Mouse (Mus musculus): ENCODE data around the gene Prkag1.

DNA sequence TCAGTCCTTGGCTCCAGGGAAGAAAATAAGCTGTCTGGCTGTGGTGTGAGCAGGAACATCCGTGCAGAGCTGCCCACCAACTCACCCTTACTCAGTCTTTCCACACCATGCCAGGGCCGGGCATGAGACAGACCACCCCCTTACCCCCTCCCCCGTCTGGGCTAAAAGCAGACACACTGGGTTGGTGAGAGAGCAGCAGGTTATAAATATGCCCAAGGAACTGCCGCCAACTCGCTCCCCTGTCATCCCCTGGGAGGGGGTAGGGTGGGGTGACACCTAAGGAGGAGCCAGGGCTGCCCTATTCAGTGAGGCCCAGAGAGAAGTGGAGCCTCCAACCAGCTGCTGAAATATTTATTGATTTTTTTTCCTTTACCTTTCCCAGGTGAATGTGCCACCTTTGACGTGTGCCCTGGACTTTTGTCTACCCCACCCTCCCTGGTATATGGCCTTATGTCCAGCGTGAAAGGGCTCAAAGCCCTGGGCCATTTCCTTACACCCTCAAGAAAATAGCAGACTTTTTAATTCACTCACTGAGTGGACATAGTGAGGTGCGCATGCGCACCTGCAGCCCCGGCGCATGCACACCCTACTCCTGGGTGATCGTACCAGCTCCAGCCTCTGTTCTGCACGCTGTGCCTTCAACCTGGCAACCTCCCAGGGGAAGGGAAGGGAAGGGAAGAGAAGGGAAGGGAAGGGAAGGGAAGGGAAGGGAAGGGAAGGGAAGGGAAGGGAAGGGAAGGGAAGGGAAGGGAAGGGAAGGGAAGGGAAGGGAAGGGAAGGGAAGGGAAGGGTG is 34.3 kb downstream of the Prkag1 start:
- no peak for TF ChIP-seq CTCF (IDR thresholded peaks at IDR 0.05; ENCODE audit: low read depth, low read length)
- TF ChIP-seq EP300 (IDR thresholded peaks at IDR 0.05; ENCODE audit: insufficient read depth, low read depth, low read length), result no peak
- TF ChIP-seq POLR2A (IDR thresholded peaks at IDR 0.05; ENCODE audit: insufficient read depth, low read length), result no peak
